Mouse (Mus musculus) spleen, adult 2 months (tissue): Measurements from ENCODE around the gene Inava. TPM values are rescaled to one million over a fixed set of nuclear protein-coding genes. Genes with fewer than 3 reads are reported as not detected.

Experiments
- DNase-seq, 2 experiments: peaks; one replicate each; pipeline versions ENCODE4 v3.0.0 to v3.0.0-alpha.2; 2012 to 2021; ENCODE audit warnings: low spot score in 2 of 2, low read depth in 1 of 2
- H3K27ac ChIP-seq: fragments of 200-500 bp; 2 replicates; pipeline ENCODE4 v1.5.1; 2012; ENCODE audit warnings: low read length, inconsistent platforms; ENCODE audit not compliant: insufficient read depth
- H3K27me3 ChIP-seq: fragments of 200-500 bp; 2 replicates; pipeline ENCODE4 v1.6.1; 2012; ENCODE audit warnings: mild to moderate bottlenecking, moderate library complexity, low read length, inconsistent platforms; ENCODE audit not compliant: control insufficient read depth, insufficient read depth
- H3K36me3 ChIP-seq: fragments of 200-500 bp; 2 replicates; pipeline ENCODE4 v1.6.1; 2012; ENCODE audit warnings: mild to moderate bottlenecking, low read length, inconsistent platforms; ENCODE audit not compliant: control insufficient read depth, insufficient read depth
- H3K4me1 ChIP-seq: fragments of 200-500 bp; 2 replicates; pipeline ENCODE4 v1.6.1; 2011; ENCODE audit warnings: inconsistent platforms; ENCODE audit not compliant: control insufficient read depth, insufficient read depth, insufficient read length
- H3K4me3 ChIP-seq: fragments of 200-500 bp; 2 replicates; pipeline ENCODE4 v1.5.1; 2011; ENCODE audit warnings: mild to moderate bottlenecking, inconsistent platforms; ENCODE audit not compliant: insufficient read depth, insufficient read length; ENCODE audit errors: extremely low read depth
- CTCF ChIP-seq: fragments of 200-500 bp; IDR thresholded peaks from 2 replicates; pipeline ENCODE4 v1.5.1; 2011; ENCODE audit warnings: mild to moderate bottlenecking, inconsistent platforms; ENCODE audit not compliant: insufficient read depth, insufficient read length, insufficient replicate concordance; ENCODE audit errors: extremely low read depth
- POLR2A ChIP-seq: fragments of 200-500 bp; IDR thresholded peaks from 2 replicates; pipeline ENCODE4 v1.6.1; 2011; ENCODE audit warnings: low read depth, low read length, inconsistent platforms
- WGBS: fragments of 180-500 bp; shearing (Covaris S2); methylation state at CpG from one replicate; pipeline ENCODE4 v1.1.7; 2018; 5-methylcytosine and 5-hydroxymethylcytosine counted together
- polyA plus RNA-seq: library from polyadenylated mRNA; depleted of rRNA; stranded (reverse); fragments of >200 nt; gene quantifications from 2 replicates; pipeline ENCODE4 v1.2.3, GENCODE M21; 2012

Gene Inava
- polyA plus RNA-seq, 1 experiment = 0.15 TPM

DNA sequence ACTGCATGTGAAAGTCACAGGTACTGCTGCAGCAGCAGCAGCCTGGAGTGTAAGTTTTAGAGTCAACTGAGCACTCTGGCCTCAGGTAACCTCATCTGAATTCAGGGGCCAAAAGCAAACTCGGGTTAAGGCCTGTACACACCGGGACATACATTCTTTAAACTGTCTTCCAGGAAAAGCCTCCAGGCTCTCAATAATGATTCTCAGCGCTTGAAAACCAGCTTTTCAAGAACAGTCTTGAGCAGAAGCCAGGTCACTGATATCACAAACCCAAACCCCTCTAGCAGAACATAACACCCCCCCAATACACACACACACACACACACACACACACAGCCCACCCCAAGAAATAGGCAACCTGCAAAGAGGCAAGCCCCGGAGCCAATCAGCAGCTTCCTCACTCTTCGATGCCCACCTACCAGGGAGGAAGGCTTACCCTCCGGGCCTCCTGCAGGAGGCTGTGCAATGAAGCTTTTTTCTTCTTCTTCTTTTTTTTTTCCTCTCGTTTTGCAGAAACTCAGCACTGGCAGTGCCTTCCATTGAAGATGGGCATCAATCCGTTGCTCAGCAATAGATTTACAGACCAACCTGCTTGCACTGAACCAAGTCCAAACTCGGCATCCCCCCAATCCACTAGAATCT lies 1.7 kb downstream of the Inava start:
- Histone ChIP-seq H3K36me3 (no peaks in the 10 kb centered on the region), H3K4me1 (no peaks in the 10 kb centered on the region; the same call in 1 of the 2 replicates), H3K4me3 (no peak overlapping the region), H3K27ac (no peak overlapping the region), H3K27me3 (peaks cover 14% of the 10 kb centered on the region)
- 17% methylated on average over 9 of the region's 9 CpGs for WGBS
- TF ChIP-seq POLR2A = no peak
- TF ChIP-seq CTCF = no peak
- no peak for DNase-seq

DNA sequence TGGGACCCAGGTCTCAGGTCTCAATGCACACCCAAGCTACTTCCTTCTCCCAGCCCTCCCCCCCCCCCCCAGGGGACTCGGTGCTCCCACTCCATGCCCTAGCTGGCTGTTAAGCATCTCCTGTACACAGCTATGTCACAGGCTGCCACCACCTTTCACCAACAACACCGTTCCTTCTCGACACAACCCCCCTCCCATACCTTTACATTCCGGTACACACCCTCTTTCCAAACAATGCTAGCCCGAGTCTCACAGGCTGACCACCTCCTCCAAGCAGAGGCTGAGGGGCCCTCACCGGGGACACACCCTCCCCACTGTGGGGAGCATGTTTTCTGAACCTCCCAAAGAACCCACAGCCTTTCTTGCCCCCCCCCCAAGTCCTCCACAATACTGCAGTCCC lies 2.5 kb downstream of the Inava start:
- TF ChIP-seq POLR2A (no peak), CTCF (no peak)
- no peaks in the 10 kb centered on the region for H3K36me3 ChIP-seq
- H3K27ac ChIP-seq = no peak overlapping the region
- H3K27me3 ChIP-seq = peaks cover 14% of the 10 kb centered on the region
- no peaks in the 10 kb centered on the region; the same call in 1 of the 2 replicates for H3K4me1 ChIP-seq
- DNase-seq = no peak
- WGBS = 50% methylated on average over 6 of the region's 6 CpGs
- no peak overlapping the region for H3K4me3 ChIP-seq

DNA sequence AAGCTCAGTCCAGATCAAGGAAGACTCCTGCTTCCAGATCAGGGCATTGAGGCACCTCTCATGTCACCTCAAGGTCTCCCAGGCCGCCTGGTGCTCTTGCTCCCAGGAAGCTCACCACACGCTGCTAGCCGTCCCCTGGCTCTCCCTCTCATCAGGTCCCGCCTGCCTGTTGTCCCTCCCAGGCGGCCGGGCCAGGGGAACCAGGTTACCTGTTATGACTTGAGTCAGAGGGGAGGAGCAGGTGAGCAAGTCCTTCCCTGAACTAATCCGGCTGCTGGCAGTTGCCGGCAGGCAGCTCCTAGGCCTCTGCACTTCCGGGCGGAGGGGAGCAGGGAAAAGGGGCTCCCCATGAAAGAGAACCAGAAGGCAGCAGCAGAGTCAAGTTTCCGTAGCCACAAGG lies 3.9 kb downstream of the Inava start:
- no peak for TF ChIP-seq POLR2A
- no peak overlapping the region for H3K27ac ChIP-seq
- WGBS = 83% methylated on average over 11 of the region's 11 CpGs
- H3K4me3 ChIP-seq = no peak overlapping the region
- no peaks in the 10 kb centered on the region for H3K36me3 ChIP-seq
- DNase-seq = no peak
- H3K27me3 ChIP-seq = peaks cover 14% of the 10 kb centered on the region
- no peaks in the 10 kb centered on the region; the same call in 1 of the 2 replicates for H3K4me1 ChIP-seq

DNA sequence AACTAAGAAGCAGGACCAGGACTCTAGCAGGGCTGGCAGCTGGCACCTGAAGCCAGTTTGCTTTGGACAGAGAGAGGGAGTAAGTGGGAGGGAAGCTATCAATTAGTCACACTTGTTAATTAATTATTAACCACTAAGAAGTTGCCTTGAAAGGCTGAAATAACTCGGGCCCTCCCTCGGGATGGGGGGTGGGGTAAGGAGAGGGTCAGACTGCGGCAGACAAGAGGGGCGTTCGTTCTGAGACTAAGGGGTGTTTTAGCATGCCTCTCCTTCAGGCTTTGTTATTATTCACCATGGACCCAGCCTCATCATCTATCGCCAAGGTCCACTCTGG lies 5.1 kb downstream of the Inava start:
- H3K27ac ChIP-seq = no peak overlapping the region
- no peaks in the 10 kb centered on the region for H3K36me3 ChIP-seq
- TF ChIP-seq POLR2A (no peak), CTCF (no peak)
- no peak overlapping the region for H3K4me3 ChIP-seq
- DNase-seq = no peak
- H3K4me1 ChIP-seq = no peaks in the 10 kb centered on the region; the same call in 1 of the 2 replicates
- H3K27me3 ChIP-seq = peaks cover 11% of the 10 kb centered on the region
- 85% methylated on average over 6 of the region's 6 CpGs for WGBS

DNA sequence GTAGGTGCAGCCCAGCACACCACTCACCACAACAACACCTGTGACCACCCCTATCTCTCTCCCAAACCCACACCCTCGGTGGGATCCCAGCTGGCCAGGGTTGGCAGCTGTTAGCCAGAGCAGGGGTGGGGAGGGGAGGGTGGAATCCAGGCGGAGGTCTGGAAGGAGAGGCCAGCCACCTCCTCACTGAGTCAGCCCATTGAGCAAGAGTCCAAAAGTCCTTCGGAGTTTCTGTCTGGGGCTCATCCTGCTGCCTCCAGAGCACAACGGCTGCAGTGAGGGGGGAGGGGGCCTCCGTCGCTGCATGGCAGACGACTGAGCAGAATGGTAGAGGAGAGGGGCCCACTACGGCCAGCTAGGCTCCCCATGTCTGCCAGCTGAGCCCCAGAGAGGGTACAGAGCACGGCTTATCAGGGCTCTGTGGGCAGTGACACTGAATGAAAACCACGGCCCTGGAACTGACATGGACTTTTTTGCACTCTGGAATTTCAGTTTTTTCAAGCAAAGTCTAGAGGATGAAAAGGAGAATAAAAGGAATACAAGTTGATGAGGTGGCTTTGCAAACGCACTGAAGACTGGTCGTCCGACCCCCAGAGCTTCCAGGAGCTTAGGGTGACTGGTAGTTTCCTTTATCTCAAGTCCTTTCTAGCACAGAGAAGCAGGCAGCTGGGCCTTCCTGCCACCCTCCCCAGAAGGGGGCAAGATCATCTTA lies 5.6 kb downstream of the Inava start:
- TF ChIP-seq POLR2A = no peak
- TF ChIP-seq CTCF = no peak
- H3K36me3 ChIP-seq = no peaks in the 10 kb centered on the region
- DNase-seq = no peak
- no peak overlapping the region for H3K4me3 ChIP-seq
- peaks cover 8% of the 10 kb centered on the region for H3K27me3 ChIP-seq
- H3K27ac ChIP-seq = no peak overlapping the region
- no peaks in the 10 kb centered on the region for H3K4me1 ChIP-seq
- WGBS = 58% methylated on average over 13 of the region's 13 CpGs

DNA sequence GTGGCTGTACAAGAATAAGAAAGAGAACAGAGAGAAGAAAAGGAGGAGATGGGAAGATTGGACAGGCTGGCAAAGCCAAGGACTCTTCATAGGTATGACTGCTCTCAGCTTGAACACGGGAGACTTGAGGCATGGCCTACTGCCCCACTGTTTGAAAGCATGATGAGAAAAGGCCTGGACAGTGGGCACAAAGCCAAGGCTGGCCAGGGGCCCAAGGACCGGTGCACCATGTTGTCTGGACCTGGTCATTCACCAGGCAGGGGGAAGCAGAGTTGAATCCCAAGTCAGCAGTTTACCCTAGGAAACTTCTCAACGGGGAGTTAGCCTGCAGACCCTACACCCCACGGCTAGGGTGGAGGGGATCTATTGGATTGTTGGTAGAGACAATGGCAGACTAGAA lies 6.2 kb downstream of the Inava start:
- H3K27ac ChIP-seq = no peak overlapping the region
- H3K36me3 ChIP-seq = no peaks in the 10 kb centered on the region
- WGBS = 81% methylated on average over 4 of the region's 4 CpGs
- H3K4me3 ChIP-seq = no peak overlapping the region
- no peak for DNase-seq
- no peak for TF ChIP-seq POLR2A
- no peak for TF ChIP-seq CTCF
- H3K27me3 ChIP-seq = peaks cover 3% of the 10 kb centered on the region
- H3K4me1 ChIP-seq = no peaks in the 10 kb centered on the region

DNA sequence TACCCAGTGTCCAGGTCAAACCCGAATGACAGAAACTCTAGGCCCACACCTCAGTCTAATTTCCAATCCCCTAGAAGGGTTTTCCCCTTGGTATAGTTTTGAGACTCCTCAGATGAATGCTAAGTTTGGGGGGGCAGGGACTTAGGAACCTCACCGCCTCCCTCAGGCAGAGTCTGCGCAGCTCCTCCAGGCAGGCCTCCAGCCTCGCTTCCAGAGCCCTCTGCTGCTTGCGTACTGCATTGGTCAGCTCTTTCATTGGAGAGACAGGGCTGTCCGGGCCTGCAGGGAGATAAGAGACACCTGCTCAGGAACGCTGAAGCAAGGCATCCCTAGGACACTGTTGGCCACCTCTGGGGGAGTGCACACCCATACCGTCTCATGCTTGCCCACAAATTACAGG lies 7.4 kb downstream of the Inava start:
- Histone ChIP-seq H3K27me3 (peaks cover under 1% of the 10 kb centered on the region; the same call in 1 of the 2 replicates), H3K4me3 (no peak overlapping the region)

More for the DNA sequence above, 7.4 kb downstream of the Inava start:
- no peak overlapping the region for H3K27ac ChIP-seq
- no peak for DNase-seq
- no peaks in the 10 kb centered on the region for H3K4me1 ChIP-seq
- no peak for TF ChIP-seq POLR2A
- no peak for TF ChIP-seq CTCF
- H3K36me3 ChIP-seq = no peaks in the 10 kb centered on the region
- WGBS = 95% methylated on average over 8 of the region's 8 CpGs
